In the genomic region with DNA sequence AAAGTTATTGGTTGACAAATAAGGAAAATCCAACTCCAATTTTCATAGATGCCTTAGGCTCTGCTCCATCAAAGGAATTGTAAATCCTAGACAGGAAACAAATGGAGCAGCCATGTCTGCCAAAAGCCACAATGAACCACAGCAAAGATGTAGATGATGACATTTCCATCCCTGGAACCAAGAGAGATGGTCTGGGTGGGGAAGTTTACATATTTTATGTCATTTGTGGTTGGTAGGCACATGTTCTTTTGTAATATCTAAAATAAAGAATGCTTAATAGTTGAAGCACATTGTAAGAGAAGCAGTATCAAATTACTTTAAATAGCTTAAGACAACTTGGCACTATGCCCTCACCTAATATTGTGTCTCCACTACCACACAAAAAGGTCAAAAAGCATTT, we compare ENCODE assay signal across 17 mouse cellular contexts.
"Had no signal": no experiment of that assay in that cellular context is flagged by ENCODE, and none has a peak within 500 bp of the region (broad histone marks: within the 10 kb centered on the region; RNA-seq: fewer than 3 reads in every experiment).

No protein-coding gene starts in this region.

- H3K9me3 ChIP-seq: megakaryocyte, embryonic 14.5 days; midbrain, embryonic 13.5 days; midbrain, embryonic 15.5 days; neural tube, embryonic 13.5 days; neural tube, embryonic 15.5 days; stomach, embryonic 15.5 days had no signal

- H3K4me2 ChIP-seq: midbrain, embryonic 11.5 days; midbrain, embryonic 13.5 days; midbrain, embryonic 15.5 days; neural tube, embryonic 13.5 days; neural tube, embryonic 15.5 days; stomach, embryonic 15.5 days had no signal

- ATAC-seq: liver, postnatal 0 days; midbrain, embryonic 13.5 days had no signal

- H3K27me3 ChIP-seq: megakaryocyte, embryonic 14.5 days; midbrain, embryonic 13.5 days; midbrain, embryonic 15.5 days; neural tube, embryonic 13.5 days; neural tube, embryonic 15.5 days; stomach, embryonic 15.5 days had no signal

- DNase-seq: liver, postnatal 0 days; lung, adult 2 months; lung, postnatal 14 days; lung, postnatal 36 days; right cerebral cortex, postnatal 14 days; thymus, adult 2 months; thymus, postnatal 25 days; thymus, postnatal 4 days had no signal

- H3K27ac ChIP-seq: macrophage; midbrain, embryonic 13.5 days; midbrain, embryonic 15.5 days; neural tube, embryonic 13.5 days; neural tube, embryonic 15.5 days; stomach, embryonic 15.5 days; stomach, postnatal 0 days had no signal

- H3K4me3 ChIP-seq: megakaryocyte, embryonic 14.5 days; midbrain, embryonic 13.5 days; midbrain, embryonic 15.5 days; neural tube, embryonic 13.5 days; neural tube, embryonic 15.5 days; stomach, embryonic 15.5 days had no signal

- H3K4me1 ChIP-seq: megakaryocyte, embryonic 14.5 days; neural tube, embryonic 13.5 days; neural tube, embryonic 15.5 days; stomach, embryonic 15.5 days had no signal

- H3K9ac ChIP-seq: liver, postnatal 0 days; midbrain, embryonic 13.5 days; midbrain, embryonic 15.5 days; neural tube, embryonic 13.5 days; neural tube, embryonic 15.5 days; stomach, embryonic 15.5 days had no signal

- H3K36me3 ChIP-seq: midbrain, embryonic 13.5 days; midbrain, embryonic 15.5 days; neural tube, embryonic 13.5 days; neural tube, embryonic 15.5 days; stomach, embryonic 15.5 days had no signal
